Mouse (Mus musculus) ES-Bruce4 (cell line): ENCODE results near the gene Sema5a.

ENCODE experiments used
- CTCF ChIP-seq: IDR thresholded peaks from one replicate; pipeline ENCODE4 v1.8.1; 2011; ENCODE audit warnings: low read depth, low read length
- EP300 ChIP-seq: IDR thresholded peaks from 2 replicates; pipeline ENCODE4 v1.6.1; 2011; ENCODE audit warnings: low read depth, low read length; ENCODE audit not compliant: insufficient read depth
- POLR2A ChIP-seq: IDR thresholded peaks from one replicate; pipeline ENCODE4 v1.8.1; 2011; ENCODE audit warnings: low read length; ENCODE audit not compliant: insufficient read depth

GRCm38 (mm10) chr15:32613718-32614117 is 369.1 kb downstream of the Sema5a start:
- TF ChIP-seq CTCF (no peak), EP300 (no peak), POLR2A (no peak)
